Mouse (Mus musculus) myocyte (in vitro differentiated cells): Measurements from ENCODE around the gene Dner.

ENCODE experiments used
- E2F4 ChIP-seq: IDR thresholded peaks from one replicate; pipeline ENCODE4 v1.6.1; 2011; ENCODE audit warnings: mild to moderate bottlenecking, control low read depth, moderate library complexity; ENCODE audit not compliant: insufficient read depth
- MAX ChIP-seq: IDR thresholded peaks from one replicate; pipeline ENCODE4 v1.6.1; 2011; ENCODE audit warnings: low read depth, mild to moderate bottlenecking, control low read depth
- MYOG ChIP-seq, 3 experiments: IDR thresholded peaks; one replicate each; pipeline ENCODE4 v1.6.1; 2011; ENCODE audit warnings: control low read depth in 2 of 3, low read depth in 2 of 3, mild to moderate bottlenecking in 2 of 3; ENCODE audit not compliant: insufficient read length in 2 of 3, control insufficient read depth in 1 of 3, insufficient read depth in 1 of 3
- POLR2A ChIP-seq: IDR thresholded peaks from one replicate; pipeline ENCODE4 v1.6.1; 2011; ENCODE audit warnings: low read depth, mild to moderate bottlenecking, control low read depth, moderate library complexity; ENCODE audit not compliant: insufficient read length
- POLR2AphosphoS2 ChIP-seq: IDR thresholded peaks from one replicate; pipeline ENCODE4 v1.6.1; 2011; ENCODE audit warnings: low read depth, control low read depth; ENCODE audit not compliant: insufficient read length
- REST ChIP-seq: IDR thresholded peaks from one replicate; pipeline ENCODE4 v1.6.1; 2011; ENCODE audit warnings: mild to moderate bottlenecking, control low read depth, moderate library complexity; ENCODE audit not compliant: insufficient read depth, insufficient read length
- TCF12 ChIP-seq: IDR thresholded peaks from one replicate; pipeline ENCODE4 v1.6.1; 2011; ENCODE audit warnings: mild to moderate bottlenecking, control low read depth; ENCODE audit not compliant: poor library complexity, insufficient read depth, severe bottlenecking
- TCF3 ChIP-seq: IDR thresholded peaks from one replicate; pipeline ENCODE4 v1.6.1; 2011; ENCODE audit warnings: low read depth, control low read depth; ENCODE audit not compliant: insufficient read length
- USF1 ChIP-seq: IDR thresholded peaks from one replicate; pipeline ENCODE4 v1.6.1; 2011; ENCODE audit warnings: low read depth, mild to moderate bottlenecking, control low read depth, moderate library complexity

GRCm38 (mm10) chr1:84737097-84737496 is 41.1 kb upstream of the Dner start:
- TF ChIP-seq POLR2A (no peak), POLR2AphosphoS2 (no peak), MAX (no peak), USF1 (no peak), TCF12 (no peak), REST (no peak), TCF3 (no peak), MYOG (IDR thresholded peaks at IDR 0.05; ENCODE audit: control insufficient read depth in 1 of 3, insufficient read depth in 1 of 3, insufficient read length in 2 of 3, low read depth in 2 of 3) (no peak), E2F4 (no peak)
